Mouse (Mus musculus) lung, adult 18-20 months (tissue): ENCODE measurements at regions not wholly inside any gene's neighbourhood (a gene's known extent, or its start where the extent isn't known, plus 50 kb on each side); places are given as distances from the start of the nearest gene placed in this dataset.

ENCODE experiments used
- DNase-seq, 2 experiments: peaks; one replicate each; pipeline ENCODE4 v3.0.0; 2022; ENCODE audit warnings: mixed read lengths in 2 of 2

DNA sequence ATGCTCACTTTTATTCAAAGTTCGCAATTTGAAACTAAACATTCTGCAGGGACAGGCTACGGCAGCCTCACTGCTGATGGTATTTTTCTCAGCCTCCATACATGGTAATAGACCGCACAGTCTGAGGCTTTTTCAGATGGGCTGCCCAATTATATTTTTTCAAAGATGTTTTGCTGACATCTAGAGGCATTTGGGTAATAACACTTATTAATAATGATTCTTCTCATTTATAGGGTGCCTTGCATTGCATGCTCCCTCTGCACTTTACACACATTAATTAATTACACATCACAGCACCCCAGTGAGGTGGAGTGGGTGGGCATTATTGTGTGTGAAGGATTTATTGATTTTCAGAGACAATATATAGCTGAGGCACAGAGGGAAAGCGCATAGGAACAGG is 644.5 kb downstream of the Pkhd1 start:
- DNase-seq: no peak

- DNase-seq: no peak
Observed at GRCm38 (mm10) chr1:19973981-19974380, 643.9 kb downstream of the Pkhd1 start.

DNA sequence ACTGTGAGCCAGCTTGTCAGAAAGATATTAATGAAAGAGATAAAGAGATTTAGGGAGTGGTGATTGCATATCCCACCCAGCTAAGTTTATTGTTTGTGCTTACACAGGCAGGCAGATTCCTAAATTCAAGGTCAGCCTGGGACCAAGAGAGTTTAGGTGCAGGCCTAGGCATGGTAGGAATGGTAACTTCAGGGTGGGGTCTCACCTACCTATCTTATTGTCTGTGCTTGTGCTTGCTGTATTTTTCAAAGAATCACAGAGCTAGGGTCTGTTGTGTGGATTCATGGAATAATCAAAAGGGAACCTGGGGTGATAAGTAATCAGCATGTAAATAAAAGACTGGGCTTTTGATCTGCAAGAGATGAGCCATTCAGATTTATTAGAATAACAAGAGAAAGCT is 642.4 kb downstream of the Pkhd1 start:
- DNase-seq: no peak

- no peak for DNase-seq
Observed at GRCm38 (mm10) chr1:19981189-19981588, 636.7 kb downstream of the Pkhd1 start.

- no peak for DNase-seq
Observed at GRCm38 (mm10) chr1:19982791-19983190, 635.1 kb downstream of the Pkhd1 start.

- no peak for DNase-seq
Observed at GRCm38 (mm10) chr1:19983504-19983903, 634.4 kb downstream of the Pkhd1 start.

DNA sequence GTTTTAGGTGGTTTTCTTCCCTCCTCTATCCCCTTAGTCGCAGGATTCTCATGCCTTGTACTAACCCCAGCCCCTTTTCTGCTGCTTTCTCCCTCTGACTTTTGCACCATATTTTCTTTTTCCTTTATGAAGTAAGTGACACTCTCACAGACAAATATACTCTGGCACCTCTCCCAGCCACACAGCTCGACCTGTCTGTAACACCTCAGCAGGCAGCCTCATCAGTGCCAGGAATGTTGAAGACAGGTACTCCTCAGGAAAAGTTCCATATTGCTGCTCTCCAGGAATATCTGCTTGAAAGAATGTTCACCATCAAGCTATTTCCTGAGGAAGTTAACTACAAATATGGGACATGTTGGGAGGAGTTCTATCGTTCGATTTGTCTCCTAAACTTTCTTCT is 627.9 kb downstream of the Pkhd1 start:
- no peak for DNase-seq
